Mouse (Mus musculus) ES-E14 (cell line): ENCODE results near the gene Tprkb. TPM values are rescaled to one million over a fixed set of nuclear protein-coding genes. Genes with fewer than 3 reads are reported as not detected.
"Not testable (repeated sequence)": the region's sequence is repeated elsewhere in the genome, so short reads cannot be mapped to it uniquely, and the experiment has no call there.

Experiments
- DNase-seq: peaks from one replicate; pipeline ENCODE4 v3.0.0-alpha.2; 2013; ENCODE audit warnings: low read depth, low spot score
- H3K27ac ChIP-seq: 2 replicates; pipeline ENCODE4 v1.5.1; 2012; ENCODE audit warnings: low read depth, mild to moderate bottlenecking, low read length, moderate library complexity, mixed read lengths; ENCODE audit not compliant: poor library complexity, insufficient read depth, severe bottlenecking
- H3K36me3 ChIP-seq: 2 replicates; pipeline ENCODE4 v1.6.1; 2012; ENCODE audit warnings: mild to moderate bottlenecking, low read length, moderate library complexity, mixed read lengths; ENCODE audit not compliant: control insufficient read depth, poor library complexity, insufficient read depth, severe bottlenecking
- H3K4me1 ChIP-seq, 2 experiments: fragments of 150-350 bp in 1 of 2; sonication (generic) in 1 of 2; 2 replicates each; pipeline ENCODE4 v1.6.1; 2012; ENCODE audit warnings: low read length in 2 of 2, mild to moderate bottlenecking in 1 of 2, mixed read lengths in 1 of 2; ENCODE audit not compliant: control insufficient read depth in 2 of 2, insufficient read depth in 2 of 2, poor library complexity in 1 of 2
- H3K4me3 ChIP-seq, 2 experiments: fragments of 150-350 bp in 1 of 2; sonication (generic) in 1 of 2; 2 replicates each; pipeline ENCODE4 v1.5.1; 2012; ENCODE audit warnings: low read length in 2 of 2, low read depth in 1 of 2, mild to moderate bottlenecking in 1 of 2, mixed read lengths in 1 of 2; ENCODE audit not compliant: insufficient read depth in 1 of 2, poor library complexity in 1 of 2, severe bottlenecking in 1 of 2
- H3K9ac ChIP-seq: 2 replicates; pipeline ENCODE4 v1.6.1; 2012; ENCODE audit warnings: low read depth, mild to moderate bottlenecking, low read length, mixed read lengths; ENCODE audit not compliant: poor library complexity, insufficient read depth, severe bottlenecking
- H3K9me3 ChIP-seq: fragments of 150-350 bp; sonication (generic); 2 replicates; pipeline ENCODE4 v1.6.1; 2012; ENCODE audit warnings: low read depth, mild to moderate bottlenecking, low read length; ENCODE audit not compliant: control insufficient read depth, insufficient read depth
- CHD2 ChIP-seq: IDR thresholded peaks from 2 replicates; pipeline ENCODE4 v1.6.1; 2014; ENCODE audit warnings: mild to moderate bottlenecking, low read depth, low read length, inconsistent platforms
- HCFC1 ChIP-seq: IDR thresholded peaks from 2 replicates; pipeline ENCODE4 v1.6.1; 2012; ENCODE audit warnings: low read length, inconsistent platforms, borderline replicate concordance; ENCODE audit not compliant: insufficient read depth
- MAFK ChIP-seq: IDR thresholded peaks from 2 replicates; pipeline ENCODE4 v1.6.1; 2014; ENCODE audit warnings: mild to moderate bottlenecking, low read depth, low read length, inconsistent platforms; ENCODE audit not compliant: insufficient read depth
- ZC3H11A ChIP-seq: IDR thresholded peaks from 2 replicates; pipeline ENCODE4 v1.6.1; 2012; ENCODE audit warnings: low read depth, mild to moderate bottlenecking, inconsistent platforms, low read length, borderline replicate concordance
- ZNF384 ChIP-seq: IDR thresholded peaks from 2 replicates; pipeline ENCODE4 v1.6.1; 2012; ENCODE audit warnings: low read depth, low read length, inconsistent platforms
- in situ Hi-C, 2 experiments: fragments of 600-800 bp; cut with MboI; formaldehyde crosslinking; loops; one replicate each; pipeline ENCODE4 v1.15.1; 2025; ENCODE audit warnings: low sequenced_read_pairs in 2 of 2, inconsistent platforms in 1 of 2; ENCODE audit not compliant: unreplicated experiment in 2 of 2
- total RNA-seq: library from RNA; depleted of rRNA; stranded (reverse); fragments of 300-350 nt; gene quantifications from 2 replicates; pipeline ENCODE4 v1.2.3, GENCODE M21; 2012; rRNA removed

The Tprkb gene
- total RNA-seq = 17.2 and 25.3 TPM in 2 replicates

- DNase-seq = no peak
- Histone ChIP-seq H3K9ac (no peak within 1 kb of the TSS), H3K4me1 (no peaks in the 10 kb centered on the region), H3K36me3 (no peaks in the 10 kb centered on the region), H3K4me3 (no peak within 1 kb of the TSS), H3K27ac (no peak within 1 kb of the TSS), H3K9me3 (no peaks in the 10 kb centered on the region)
- TF ChIP-seq ZNF384 (no peak), ZC3H11A (no peak)
- in situ Hi-C loops = no loop called here
Observed at GRCm38 (mm10) chr6:85911587-85911986, at the start of gene Tprkb. Gene Tprkb (plus strand): TSS chr6:85911865.

- Histone ChIP-seq H3K9ac (no peak overlapping the region), H3K27ac (no peak overlapping the region), H3K36me3 (no peaks in the 10 kb centered on the region), H3K9me3 (no peaks in the 10 kb centered on the region), H3K4me3 (no peak overlapping the region), H3K4me1 (peaks cover 0 to 2% of the 10 kb centered on the region in 2 experiments; a peak in 1 of 4 replicates)
- in situ Hi-C loops = no loop called here
- DNase-seq = no peak
- no peak for TF ChIP-seq ZNF384
- no peak for TF ChIP-seq HCFC1
- TF ChIP-seq ZC3H11A = no peak
- no peak for TF ChIP-seq MAFK
- TF ChIP-seq CHD2 = no peak
Observed at GRCm38 (mm10) chr6:85862565-85862964, 49.1 kb upstream of the Tprkb start.

GRCm38 (mm10) chr6:85863136-85863535 is 48.5 kb upstream of the Tprkb start:
- no peaks in the 10 kb centered on the region for H3K9me3 ChIP-seq
- no peak overlapping the region for H3K9ac ChIP-seq
- H3K4me1 ChIP-seq = peaks cover 0 to 2% of the 10 kb centered on the region in 2 experiments; a peak in 1 of 4 replicates
- no peaks in the 10 kb centered on the region for H3K36me3 ChIP-seq
- H3K27ac ChIP-seq = no peak overlapping the region
- TF ChIP-seq CHD2 (no peak), MAFK (no peak), ZC3H11A (no peak), HCFC1 (no peak)
- H3K4me3 ChIP-seq = no peak overlapping the region
- DNase-seq = no peak
- in situ Hi-C loops = no loop called here

GRCm38 (mm10) chr6:85863840-85864239 is 47.8 kb upstream of the Tprkb start:
- no peaks in the 10 kb centered on the region for H3K36me3 ChIP-seq
- no peak overlapping the region for H3K27ac ChIP-seq
- TF ChIP-seq ZNF384 = no peak
- peaks cover 0 to 2% of the 10 kb centered on the region in 2 experiments; a peak in 1 of 4 replicates for H3K4me1 ChIP-seq
- no peak overlapping the region for H3K9ac ChIP-seq
- H3K4me3 ChIP-seq = no peak overlapping the region
- no peak for DNase-seq
- in situ Hi-C loops = no loop called here
- peaks cover 2% of the 10 kb centered on the region; the same call in 1 of the 2 replicates for H3K9me3 ChIP-seq

GRCm38 (mm10) chr6:85864900-85865639 is 46.6 kb upstream of the Tprkb start:
- H3K9ac ChIP-seq, H3K27ac ChIP-seq, H3K36me3 ChIP-seq, H3K9me3 ChIP-seq, DNase-seq, H3K4me3 ChIP-seq, in situ Hi-C loops, H3K4me1 ChIP-seq: not testable (repeated sequence)

- DNase-seq, in situ Hi-C loops, H3K9ac ChIP-seq, H3K4me3 ChIP-seq, H3K27ac ChIP-seq, H3K4me1 ChIP-seq, H3K36me3 ChIP-seq, H3K9me3 ChIP-seq: not testable (repeated sequence)
Observed at GRCm38 (mm10) chr6:85866166-85866565, 45.5 kb upstream of the Tprkb start.

- DNase-seq, H3K4me1 ChIP-seq, H3K27ac ChIP-seq, H3K36me3 ChIP-seq, H3K9me3 ChIP-seq, H3K4me3 ChIP-seq, in situ Hi-C loops, H3K9ac ChIP-seq: not testable (repeated sequence)
Observed at GRCm38 (mm10) chr6:85866995-85867394, 44.7 kb upstream of the Tprkb start.
